Mouse (Mus musculus) limb, embryonic 14.5 days (tissue): ENCODE results near the gene Cnn2. TPM values are rescaled to one million over a fixed set of nuclear protein-coding genes. Genes with fewer than 3 reads are reported as not detected.

Source experiments
- ATAC-seq: fragments of 200-750 bp; cut with Nextera tagmentation; 2 replicates; pipeline ENCODE4 v1.8.0; 2017; ENCODE audit warnings: low read depth, moderate number of reproducible peaks, moderate TSS enrichment; ENCODE audit not compliant: low FRiP score
- DNase-seq: peaks from one replicate; pipeline ENCODE4 v3.0.0-alpha.2; 2015; ENCODE audit warnings: low spot score
- H3K27ac ChIP-seq: fragments of 300-500 bp; sonication (generic); replicated peaks from 2 replicates; pipeline ENCODE4 v1.5.1; 2014; ENCODE audit warnings: low read depth, mild to moderate bottlenecking, low read length, moderate library complexity, mixed read lengths
- H3K27me3 ChIP-seq: fragments of 300-500 bp; sonication (generic); 2 replicates; pipeline ENCODE4 v1.6.1; 2014; ENCODE audit warnings: low read length, mixed read lengths; ENCODE audit not compliant: control insufficient read depth, insufficient read depth
- H3K36me3 ChIP-seq: fragments of 300-500 bp; sonication (generic); 2 replicates; pipeline ENCODE4 v1.6.1; 2014; ENCODE audit warnings: mild to moderate bottlenecking, low read length, moderate library complexity, mixed read lengths; ENCODE audit not compliant: control insufficient read depth, insufficient read depth
- H3K4me1 ChIP-seq: fragments of 300-500 bp; sonication (generic); 2 replicates; pipeline ENCODE4 v1.6.1; 2014; ENCODE audit warnings: antibody characterized with exemption, low read length, mixed read lengths; ENCODE audit not compliant: control insufficient read depth, insufficient read depth
- H3K4me2 ChIP-seq: fragments of 300-500 bp; sonication (generic); replicated peaks from 2 replicates; pipeline ENCODE4 v1.6.1; 2014; ENCODE audit warnings: low read depth, mild to moderate bottlenecking, low read length, moderate library complexity; ENCODE audit not compliant: severe bottlenecking
- H3K4me3 ChIP-seq: fragments of 300-500 bp; sonication (generic); replicated peaks from 2 replicates; pipeline ENCODE4 v1.5.1; 2014; ENCODE audit warnings: low read length
- H3K9ac ChIP-seq: fragments of 300-500 bp; sonication (generic); 2 replicates; pipeline ENCODE4 v1.6.1; 2014; ENCODE audit warnings: mild to moderate bottlenecking, low read depth, low read length, moderate library complexity; ENCODE audit not compliant: severe bottlenecking
- H3K9me3 ChIP-seq: fragments of 300-500 bp; sonication (generic); 2 replicates; pipeline ENCODE4 v1.6.1; 2016; ENCODE audit warnings: low read length; ENCODE audit not compliant: control insufficient read depth
- POLR2A ChIP-seq: fragments of 200-500 bp; IDR thresholded peaks from 2 replicates; pipeline ENCODE4 v1.8.0; 2012; ENCODE audit warnings: inconsistent platforms, mild to moderate bottlenecking, moderate library complexity, borderline replicate concordance; ENCODE audit not compliant: insufficient read depth, insufficient read length; ENCODE audit errors: extremely low read depth
- WGBS: fragments of 180-500 bp; shearing (Covaris S2); extraction: QIAGEN DNeasy Blood & Tissue Kit; methylation state at CpG from one replicate; pipeline ENCODE4 v1.1.7; 2014; 5-methylcytosine and 5-hydroxymethylcytosine counted together
- polyA plus RNA-seq, 2 experiments: library from polyadenylated mRNA; depleted of rRNA in 1 of 2; stranded (reverse) in 1 of 2; unstranded in 1 of 2; fragments of >200 nt; fragmentation: Nextera tagmentation in 1 of 2; extraction: Ambion mirVana in 1 of 2; gene quantifications; 2 replicates each; pipeline versions ENCODE4 v1.2.1 to v1.2.3; 2012 to 2014

Cnn2 gene
- polyA plus RNA-seq, 2 experiments, result 133 to 273 TPM

DNA sequence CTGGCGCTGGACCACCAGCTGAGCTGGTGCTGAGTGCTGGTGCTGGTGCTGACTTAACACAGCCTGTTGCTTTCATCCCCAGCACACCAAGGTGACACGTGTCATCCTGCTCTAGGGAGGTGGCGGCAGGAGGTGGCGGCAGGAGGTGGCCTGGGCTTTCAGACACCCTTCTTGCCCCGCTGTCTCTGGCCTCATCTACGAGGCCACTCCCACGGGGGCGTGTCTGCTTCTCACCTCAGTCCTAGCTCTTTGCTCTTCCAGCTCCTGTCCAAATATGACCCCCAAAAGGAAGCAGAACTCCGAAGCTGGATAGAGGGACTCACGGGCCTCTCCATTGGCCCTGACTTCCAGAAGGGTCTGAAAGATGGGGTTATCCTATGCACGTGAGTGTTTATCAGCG lies 2.7 kb downstream of the Cnn2 start:
- peaks cover 44% of the 10 kb centered on the region for H3K36me3 ChIP-seq
- WGBS, result 73% methylated on average over 12 of the region's 12 CpGs
- H3K9me3 ChIP-seq, result no peaks in the 10 kb centered on the region
- no peak for TF ChIP-seq POLR2A
- peaks cover 28% of the 10 kb centered on the region for H3K4me1 ChIP-seq
- H3K27me3 ChIP-seq, result no peaks in the 10 kb centered on the region
- no peak overlapping the region for H3K9ac ChIP-seq
- ATAC-seq (no peak), DNase-seq (no peak)
- no peak overlapping the region for H3K4me3 ChIP-seq
- H3K27ac ChIP-seq, result no peak overlapping the region
- no peak overlapping the region for H3K4me2 ChIP-seq

DNA sequence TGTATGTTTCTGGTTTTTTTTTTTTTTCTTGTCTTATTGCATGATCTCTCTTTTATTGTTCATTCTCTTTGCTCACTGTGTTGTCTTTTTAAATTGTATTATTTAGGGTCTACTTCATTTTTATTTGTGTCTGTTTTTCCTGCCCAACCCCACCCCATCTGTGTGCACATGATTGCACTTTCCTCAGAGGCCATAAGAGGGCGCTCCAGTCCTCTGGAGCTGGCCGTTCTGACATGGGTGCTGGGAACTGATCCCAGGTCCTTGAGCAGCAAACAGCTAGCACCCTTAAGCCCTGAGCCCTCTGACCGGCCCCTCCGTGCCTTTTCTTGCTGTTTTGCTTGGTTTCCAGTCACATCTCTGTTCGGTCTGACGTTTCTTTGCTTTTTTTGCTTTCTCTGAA lies 3.2 kb downstream of the Cnn2 start:
- Histone ChIP-seq H3K27ac (no peak overlapping the region), H3K9me3 (no peaks in the 10 kb centered on the region), H3K36me3 (peaks cover 44% of the 10 kb centered on the region), H3K4me2 (no peak overlapping the region), H3K27me3 (no peaks in the 10 kb centered on the region), H3K4me1 (peaks cover 24% of the 10 kb centered on the region), H3K4me3 (no peak overlapping the region), H3K9ac (no peak overlapping the region)
- ATAC-seq (no peak), DNase-seq (no peak)
- 92% methylated on average over 6 of the region's 6 CpGs for WGBS
- TF ChIP-seq POLR2A, result no peak

DNA sequence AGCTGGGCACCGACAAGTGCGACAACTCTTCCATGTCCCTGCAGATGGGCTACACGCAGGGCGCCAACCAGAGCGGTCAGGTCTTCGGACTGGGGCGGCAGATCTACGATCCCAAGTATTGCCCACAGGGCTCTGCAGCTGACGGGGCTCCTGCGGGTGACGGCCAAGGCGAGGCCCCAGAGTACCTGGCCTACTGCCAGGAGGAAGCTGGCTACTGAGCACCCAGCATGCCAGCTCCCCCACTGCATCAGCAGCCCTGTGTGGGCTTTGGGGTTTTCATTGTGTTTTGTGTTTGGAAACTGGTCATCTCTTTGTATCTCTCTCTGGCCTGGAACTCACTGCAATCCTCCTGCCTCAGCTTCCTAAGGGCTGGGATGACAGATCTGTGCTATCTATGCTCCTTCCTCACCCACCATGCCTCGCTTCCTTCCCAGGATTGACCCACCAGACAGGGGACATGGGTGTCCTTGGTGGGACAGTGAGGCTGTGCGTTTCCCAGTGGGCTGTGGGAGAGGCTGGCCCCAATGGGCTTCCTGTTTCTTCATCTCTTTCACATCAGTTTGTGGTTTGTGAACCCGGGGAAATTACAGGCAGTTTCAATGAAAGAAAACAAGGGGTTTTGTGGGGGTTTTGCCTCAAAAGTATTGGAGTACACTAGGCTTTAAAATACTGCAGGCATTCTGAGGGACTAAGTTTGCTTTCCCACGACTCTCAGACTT lies 6.2 kb downstream of the Cnn2 start:
- ATAC-seq, result no peak
- 91% methylated on average over 16 of the region's 16 CpGs for WGBS
- Histone ChIP-seq H3K4me3 (no peak overlapping the region), H3K27me3 (no peaks in the 10 kb centered on the region), H3K27ac (no peak overlapping the region), H3K36me3 (peaks cover 44% of the 10 kb centered on the region), H3K9ac (no peak overlapping the region), H3K4me1 (peaks cover 12% of the 10 kb centered on the region), H3K4me2 (no peak overlapping the region), H3K9me3 (no peaks in the 10 kb centered on the region)
- no peak for TF ChIP-seq POLR2A
- no peak for DNase-seq

DNA sequence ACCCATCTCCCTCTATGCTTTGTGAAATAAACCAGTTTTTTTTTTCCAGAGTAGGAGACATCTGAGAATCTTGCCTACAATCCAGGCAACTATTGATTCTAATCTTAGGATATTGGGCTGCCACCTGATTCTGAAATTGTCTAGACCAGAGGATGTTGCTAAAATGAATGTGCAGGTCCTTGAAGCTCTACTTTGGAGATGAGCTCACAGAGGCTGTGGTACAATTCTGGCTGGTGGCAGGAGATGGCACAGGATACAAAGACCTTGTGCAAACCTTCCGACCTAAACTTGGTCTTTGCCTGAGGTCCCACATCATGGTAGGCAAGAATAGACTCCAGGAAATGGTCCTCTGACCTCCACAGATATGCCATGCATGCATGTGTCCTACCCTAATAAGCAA lies 7.3 kb downstream of the Cnn2 start:
- Histone ChIP-seq H3K4me2 (no peak overlapping the region), H3K36me3 (peaks cover 44% of the 10 kb centered on the region), H3K9me3 (no peaks in the 10 kb centered on the region), H3K27me3 (no peaks in the 10 kb centered on the region), H3K27ac (no peak overlapping the region), H3K4me3 (no peak overlapping the region), H3K9ac (no peak overlapping the region), H3K4me1 (peaks cover 6% of the 10 kb centered on the region)
- DNase-seq (no peak), ATAC-seq (no peak)
- WGBS, result 94% methylated on average over 1 of the region's 1 CpGs
- no peak for TF ChIP-seq POLR2A

DNA sequence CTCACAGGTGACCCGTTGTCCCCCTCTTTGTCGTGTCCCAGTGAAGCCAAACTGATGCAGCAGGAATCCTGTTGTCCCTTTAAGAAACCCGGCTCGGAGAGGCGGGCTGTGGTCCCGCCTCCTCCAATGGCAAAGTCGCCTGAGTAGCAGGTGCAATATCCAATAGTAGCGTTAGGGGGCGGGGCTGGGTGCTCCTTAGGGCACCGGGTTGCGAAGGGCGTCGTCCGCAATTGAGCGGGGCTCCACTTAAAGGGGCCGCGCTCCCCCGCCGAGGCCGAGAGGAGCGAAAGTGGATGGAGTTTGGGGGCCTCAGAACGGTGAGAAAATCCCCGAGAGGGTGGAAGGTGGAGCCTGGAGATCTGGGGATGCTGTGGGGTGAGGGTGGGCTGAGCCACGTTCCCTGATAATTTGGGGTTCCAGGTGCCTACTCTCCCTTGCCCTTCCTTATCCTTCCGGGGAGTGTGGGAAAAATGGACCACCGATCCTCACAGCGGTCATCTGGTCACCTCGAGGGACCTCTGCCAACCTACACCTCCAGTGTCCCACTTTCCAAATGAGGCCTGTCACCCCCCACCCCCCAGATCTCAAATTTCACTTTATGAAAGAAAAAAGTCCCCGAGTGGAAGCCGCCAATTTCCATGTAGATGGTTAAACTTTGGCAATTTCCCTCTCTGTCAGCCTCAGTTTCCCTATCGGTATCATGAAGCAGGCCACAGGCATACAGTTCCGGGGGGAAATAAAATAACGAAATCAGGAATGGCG lies 8.1 kb downstream of the Cnn2 start, which contains the start of gene Abca7:
Gene Abca7, plus strand, starts transcription at position 223 of the 762 bp plus-strand sequence.
- no peak within 1 kb of the TSS for H3K27ac ChIP-seq
- peak; percentile 98 for DNase-seq
- ATAC-seq, result peak; percentile 90

More for the DNA sequence above, 8.1 kb downstream of the Cnn2 start, which contains the start of gene Abca7:
- no peak; the same call in 1 of the 2 replicates for TF ChIP-seq POLR2A
- H3K4me1 ChIP-seq, result peaks cover 6% of the 10 kb centered on the region
- peaks cover 35% of the 10 kb centered on the region for H3K36me3 ChIP-seq
- peak within 1 kb of the TSS; percentile 49 for H3K4me3 ChIP-seq
- H3K27me3 ChIP-seq, result no peaks in the 10 kb centered on the region
- H3K4me2 ChIP-seq, result peak within 1 kb of the TSS; percentile 94
- WGBS, result under 1% methylated on average over 33 of the region's 34 CpGs
- H3K9ac ChIP-seq, result peak within 1 kb of the TSS; percentile 38; the same call in 1 of the 2 replicates
- no peaks in the 10 kb centered on the region for H3K9me3 ChIP-seq
